Mouse (Mus musculus): ENCODE data around the gene Chmp2a. TPM values are rescaled to one million over a fixed set of nuclear protein-coding genes. Genes with fewer than 3 reads are reported as not detected.

The Chmp2a gene
- polyA plus RNA-seq, 1 experiment from 2014 or later: 148 TPM

DNA sequence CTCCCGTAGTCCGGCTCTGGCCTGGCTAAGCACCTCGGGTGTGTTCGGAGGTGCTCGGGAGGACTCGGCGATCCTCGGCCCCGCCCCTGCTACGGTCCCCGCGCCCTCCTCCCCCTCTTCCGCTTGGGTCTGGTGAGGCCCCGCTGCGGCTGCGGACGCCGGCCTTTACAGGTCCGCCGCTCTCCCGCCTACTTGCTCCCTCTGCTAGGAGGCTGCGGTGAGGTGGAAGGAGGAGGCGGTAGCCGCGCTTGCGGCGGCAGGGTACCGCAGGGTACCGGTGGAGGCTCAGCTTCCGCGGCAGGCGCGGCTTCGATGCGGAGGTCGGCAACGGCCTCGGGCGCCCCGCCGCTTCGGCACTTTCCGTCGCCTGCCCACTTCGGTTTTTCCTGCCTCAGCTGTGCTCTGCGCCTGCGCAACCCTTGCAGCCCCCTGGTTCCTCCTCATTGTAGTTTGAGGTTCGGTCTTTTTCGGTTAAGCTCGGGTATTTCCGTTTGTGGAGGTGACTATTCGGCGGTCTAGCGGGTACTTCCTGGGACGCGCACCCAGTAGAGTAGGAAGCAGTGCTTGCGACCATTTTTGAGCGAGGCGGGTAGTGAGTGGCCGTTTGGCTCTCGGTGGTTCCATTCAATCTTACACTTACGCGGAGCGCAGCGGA lies 3.4 kb upstream of the Chmp2a start, which contains the start of gene Ube2m:
Gene Ube2m (minus strand): TSS at position 375 of the 655 bp plus-strand sequence.
- Histone ChIP-seq H3K27me3 (ENCODE audit: control insufficient read depth, insufficient read depth, low read length) (peaks cover 9% of the 10 kb centered on the region), H3K4me1 (ENCODE audit: control insufficient read depth, insufficient read depth, low read length) (peaks cover 17% of the 10 kb centered on the region), H3K27ac (ENCODE audit: low read depth, low read length) (peak within 1 kb of the TSS; percentile 99), H3K4me2 (replicated peaks; ENCODE audit: low read depth, low read length) (peak within 1 kb of the TSS; percentile 85), H3K36me3 (ENCODE audit: control insufficient read depth, insufficient read depth, low read length) (peaks cover 21% of the 10 kb centered on the region), H3K4me3 (ENCODE audit: low read length) (peak within 1 kb of the TSS; percentile 82), H3K9ac (ENCODE audit: low read depth, low read length) (peak within 1 kb of the TSS; percentile 95), H3K9me3 (ENCODE audit: control insufficient read depth, low read length) (peaks cover 1% of the 10 kb centered on the region; the same call in 1 of the 2 replicates)
- WGBS: under 1% methylated on average over 53 of the region's 65 CpGs
- ATAC-seq (ENCODE audit: low FRiP score, low TSS enrichment): peak; percentile 93

DNA sequence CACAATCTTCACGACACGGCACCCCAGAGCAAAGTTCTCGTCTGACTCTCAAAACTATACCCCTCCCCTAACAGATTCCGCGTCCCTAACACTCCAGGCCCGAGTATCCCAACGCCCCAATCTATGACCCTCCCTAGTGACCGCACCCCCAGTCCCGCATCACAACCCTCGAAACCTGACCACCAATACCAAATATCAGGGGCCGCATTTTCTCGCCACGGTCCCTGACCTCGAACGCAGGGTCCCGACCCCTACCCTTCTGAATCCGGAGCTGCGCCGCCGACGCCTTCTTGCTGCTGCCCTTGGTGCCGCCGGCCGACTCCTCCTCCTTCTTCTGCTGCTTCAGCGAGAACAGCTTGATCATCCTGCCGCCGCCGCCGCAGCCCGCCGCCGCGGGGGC lies 2.8 kb upstream of the Chmp2a start:
- Histone ChIP-seq H3K27me3 (ENCODE audit: control insufficient read depth, insufficient read depth, low read length) (peaks cover 3% of the 10 kb centered on the region; the same call in 1 of the 2 replicates), H3K4me1 (ENCODE audit: control insufficient read depth, insufficient read depth, low read length) (peaks cover 17% of the 10 kb centered on the region), H3K9ac (ENCODE audit: low read depth, low read length) (peak overlapping the region; percentile 95), H3K27ac (ENCODE audit: low read depth, low read length) (peak overlapping the region; percentile 99), H3K4me3 (ENCODE audit: low read length) (peak overlapping the region; percentile 82), H3K36me3 (ENCODE audit: control insufficient read depth, insufficient read depth, low read length) (peaks cover 27% of the 10 kb centered on the region), H3K4me2 (replicated peaks; ENCODE audit: low read depth, low read length) (peak overlapping the region; percentile 85), H3K9me3 (ENCODE audit: control insufficient read depth, low read length) (no peaks in the 10 kb centered on the region)
- WGBS: under 1% methylated on average over 33 of the region's 33 CpGs
- ATAC-seq (ENCODE audit: low FRiP score, low TSS enrichment): peak; percentile 3; the same call in 1 of the 2 replicates

DNA sequence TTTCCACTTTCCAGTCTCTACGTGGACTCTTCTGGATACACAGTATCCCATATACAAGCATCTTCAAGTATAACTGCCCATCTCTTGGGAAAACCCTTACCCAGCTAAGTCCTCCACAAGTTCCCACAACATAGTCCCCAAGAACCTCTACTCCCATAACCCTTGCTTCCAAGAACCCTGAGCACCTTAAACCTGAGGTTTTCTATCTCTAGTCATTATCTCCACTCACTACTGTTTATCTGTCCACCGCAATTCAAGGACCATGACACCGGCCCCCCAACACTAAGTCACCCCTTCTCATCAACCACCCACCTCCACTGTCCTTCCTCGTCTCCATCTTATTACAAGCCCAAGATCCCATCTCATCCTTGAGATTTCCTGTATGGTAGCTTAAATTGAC lies 2.2 kb upstream of the Chmp2a start:
- H3K4me1 ChIP-seq (ENCODE audit: control insufficient read depth, insufficient read depth, low read length): peaks cover 17% of the 10 kb centered on the region
- H3K4me3 ChIP-seq (ENCODE audit: low read length): peak overlapping the region; percentile 82
- H3K27ac ChIP-seq (ENCODE audit: low read depth, low read length): peak overlapping the region; percentile 99; the same call in 1 of the 2 replicates
- H3K9ac ChIP-seq (ENCODE audit: low read depth, low read length): peak overlapping the region; percentile 95
- 42% methylated on average over 4 of the region's 4 CpGs for WGBS
- H3K27me3 ChIP-seq (ENCODE audit: control insufficient read depth, insufficient read depth, low read length): no peaks in the 10 kb centered on the region
- no peak for ATAC-seq (ENCODE audit: low FRiP score, low TSS enrichment)
- H3K36me3 ChIP-seq (ENCODE audit: control insufficient read depth, insufficient read depth, low read length): peaks cover 33% of the 10 kb centered on the region
- H3K9me3 ChIP-seq (ENCODE audit: control insufficient read depth, low read length): no peaks in the 10 kb centered on the region
- H3K4me2 ChIP-seq (replicated peaks; ENCODE audit: low read depth, low read length): peak overlapping the region; percentile 85

DNA sequence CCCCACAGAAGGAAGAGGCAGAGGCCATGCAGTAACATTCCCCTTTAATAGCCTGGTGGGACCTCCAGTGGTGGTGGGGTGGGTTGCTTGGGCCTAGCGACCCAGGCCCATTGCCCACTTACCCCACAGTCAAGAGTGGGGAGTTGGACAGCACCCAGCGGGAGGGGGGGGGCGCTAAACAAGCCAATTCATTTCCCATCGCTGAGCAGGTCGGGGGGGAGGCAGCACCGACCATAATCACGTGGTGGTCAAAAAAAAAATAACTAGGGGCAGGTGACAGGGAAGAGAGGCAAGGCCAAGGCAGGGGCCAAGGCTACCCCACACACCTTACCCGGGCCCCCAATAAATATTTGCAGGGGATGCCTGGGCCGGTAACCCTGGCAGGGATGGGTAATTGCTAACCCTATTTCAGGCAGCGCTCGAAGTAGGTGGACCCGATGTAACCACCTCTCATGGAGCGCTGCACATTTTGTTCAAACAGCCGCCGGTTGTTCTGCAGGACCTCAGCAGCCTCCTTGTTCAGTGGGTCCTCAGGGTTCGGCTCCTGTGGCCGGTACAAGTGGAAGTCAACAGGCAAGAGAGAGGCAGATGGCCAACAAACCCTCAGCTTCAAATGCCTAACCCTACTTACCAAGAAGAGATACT lies 726 bp upstream of the Chmp2a start:
- Histone ChIP-seq H3K4me1 (ENCODE audit: control insufficient read depth, insufficient read depth, low read length) (peaks cover 17% of the 10 kb centered on the region), H3K27ac (ENCODE audit: low read depth, low read length) (peak overlapping the region; percentile 93; the same call in 1 of the 2 replicates), H3K9me3 (ENCODE audit: control insufficient read depth, low read length) (no peaks in the 10 kb centered on the region), H3K36me3 (ENCODE audit: control insufficient read depth, insufficient read depth, low read length) (peaks cover 47% of the 10 kb centered on the region), H3K4me2 (replicated peaks; ENCODE audit: low read depth, low read length) (peak overlapping the region; percentile 81), H3K4me3 (ENCODE audit: low read length) (peak overlapping the region; percentile 55; the same call in 1 of the 2 replicates), H3K9ac (ENCODE audit: low read depth, low read length) (0 out of 2 replicates have a peak overlapping the region, but pooled peaks have one; percentile 76), H3K27me3 (ENCODE audit: control insufficient read depth, insufficient read depth, low read length) (no peaks in the 10 kb centered on the region)
- WGBS: 88% methylated on average over 17 of the region's 17 CpGs
- ATAC-seq (ENCODE audit: low FRiP score, low TSS enrichment): no peak; the same call in 1 of the 2 replicates

DNA sequence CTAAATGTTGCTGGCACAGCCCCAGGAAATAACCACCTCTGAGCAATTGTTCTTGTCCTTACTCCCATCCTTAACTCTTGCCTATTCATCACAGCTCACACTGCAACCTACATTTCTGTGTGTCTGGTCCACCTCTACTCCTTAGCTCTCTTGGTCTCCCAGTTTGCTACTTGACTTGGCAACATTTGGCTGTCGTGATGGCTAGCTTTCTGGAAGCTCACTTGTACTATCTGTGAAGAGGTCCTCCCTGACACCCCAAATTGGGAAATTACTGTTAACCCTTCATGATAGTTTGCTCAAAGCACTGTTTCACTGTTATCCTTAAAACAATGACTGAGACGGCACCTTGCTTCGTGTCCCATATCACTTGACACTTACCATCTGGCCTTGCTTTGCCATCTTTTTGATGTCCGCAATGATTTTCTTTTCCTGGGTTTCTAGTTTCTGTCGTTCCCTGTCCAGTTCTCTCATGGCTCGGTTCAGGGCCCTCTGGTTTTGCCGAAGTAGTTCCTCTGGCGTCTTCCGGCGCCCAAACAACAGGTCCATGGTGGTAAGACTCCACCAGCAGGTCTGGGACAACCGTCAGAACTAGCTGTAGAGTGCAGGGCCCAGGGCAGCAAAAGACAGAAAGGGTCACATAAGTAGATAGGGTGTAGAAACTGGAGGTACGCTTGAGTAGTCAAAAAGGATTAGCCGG lies 1.0 kb downstream of the Chmp2a start:
- Histone ChIP-seq H3K27ac (ENCODE audit: low read depth, low read length) (peak overlapping the region; percentile 93; the same call in 1 of the 2 replicates), H3K36me3 (ENCODE audit: control insufficient read depth, insufficient read depth, low read length) (peaks cover 65% of the 10 kb centered on the region), H3K27me3 (ENCODE audit: control insufficient read depth, insufficient read depth, low read length) (no peaks in the 10 kb centered on the region), H3K9me3 (ENCODE audit: control insufficient read depth, low read length) (no peaks in the 10 kb centered on the region), H3K4me2 (replicated peaks; ENCODE audit: low read depth, low read length) (peak overlapping the region; percentile 81), H3K4me1 (ENCODE audit: control insufficient read depth, insufficient read depth, low read length) (peaks cover 14% of the 10 kb centered on the region), H3K9ac (ENCODE audit: low read depth, low read length) (peak overlapping the region; percentile 76), H3K4me3 (ENCODE audit: low read length) (peak overlapping the region; percentile 55)
- WGBS: 37% methylated on average over 13 of the region's 13 CpGs
- ATAC-seq (ENCODE audit: low FRiP score, low TSS enrichment): no peak

DNA sequence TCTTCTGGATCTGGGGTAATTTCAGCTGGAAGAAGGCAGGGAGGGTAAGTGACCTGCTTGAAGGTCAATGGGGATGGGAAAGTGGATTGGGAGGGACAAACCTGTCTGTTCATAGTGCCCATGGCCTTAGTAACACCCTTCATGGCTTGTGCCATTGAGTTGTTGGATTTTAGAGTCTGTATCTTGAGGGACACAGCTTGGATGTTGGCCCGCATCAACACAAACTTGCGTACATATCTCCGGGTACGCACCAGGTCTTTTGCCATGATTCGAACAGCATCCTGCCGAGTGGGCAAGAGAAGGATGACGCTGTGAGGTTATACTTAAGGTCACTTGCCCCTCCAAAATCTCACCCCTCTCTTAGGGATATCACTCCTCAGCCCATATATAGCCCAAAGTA lies 2.1 kb downstream of the Chmp2a start:
- Histone ChIP-seq H3K4me1 (ENCODE audit: control insufficient read depth, insufficient read depth, low read length) (peaks cover 14% of the 10 kb centered on the region), H3K36me3 (ENCODE audit: control insufficient read depth, insufficient read depth, low read length) (peaks cover 75% of the 10 kb centered on the region), H3K9ac (ENCODE audit: low read depth, low read length) (no peak overlapping the region), H3K4me2 (replicated peaks; ENCODE audit: low read depth, low read length) (no peak overlapping the region), H3K27ac (ENCODE audit: low read depth, low read length) (no peak overlapping the region), H3K4me3 (ENCODE audit: low read length) (no peak overlapping the region), H3K27me3 (ENCODE audit: control insufficient read depth, insufficient read depth, low read length) (no peaks in the 10 kb centered on the region), H3K9me3 (ENCODE audit: control insufficient read depth, low read length) (no peaks in the 10 kb centered on the region)
- no peak for ATAC-seq (ENCODE audit: low FRiP score, low TSS enrichment)
- WGBS: 92% methylated on average over 7 of the region's 7 CpGs

DNA sequence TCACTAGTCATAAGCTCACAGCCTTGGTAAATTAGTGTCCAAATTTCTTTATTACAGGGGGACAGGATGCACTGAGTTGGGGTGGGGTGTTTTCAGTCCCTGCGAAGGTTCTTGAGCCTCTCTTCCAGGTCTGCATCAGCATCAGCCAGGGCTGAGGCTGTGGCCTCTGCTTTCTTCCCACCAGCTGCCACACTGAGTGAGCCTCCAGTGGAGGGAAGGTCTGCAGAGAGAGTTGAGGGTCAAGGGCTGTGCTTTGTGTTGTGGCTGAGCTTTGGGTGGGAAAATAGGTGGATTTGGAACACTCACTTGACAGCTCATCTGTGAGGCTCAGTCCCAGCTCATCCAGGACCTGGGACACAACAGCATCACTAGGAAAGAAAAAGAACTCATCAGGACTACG lies 2.6 kb downstream of the Chmp2a start:
- H3K36me3 ChIP-seq (ENCODE audit: control insufficient read depth, insufficient read depth, low read length): peaks cover 81% of the 10 kb centered on the region
- no peaks in the 10 kb centered on the region for H3K9me3 ChIP-seq (ENCODE audit: control insufficient read depth, low read length)
- no peaks in the 10 kb centered on the region for H3K27me3 ChIP-seq (ENCODE audit: control insufficient read depth, insufficient read depth, low read length)
- no peak overlapping the region for H3K4me2 ChIP-seq (replicated peaks; ENCODE audit: low read depth, low read length)
- 82% methylated on average over 2 of the region's 2 CpGs for WGBS
- peaks cover 15% of the 10 kb centered on the region for H3K4me1 ChIP-seq (ENCODE audit: control insufficient read depth, insufficient read depth, low read length)
- H3K4me3 ChIP-seq (ENCODE audit: low read length): no peak overlapping the region
- ATAC-seq (ENCODE audit: low FRiP score, low TSS enrichment): no peak
- no peak overlapping the region; the same call in 1 of the 2 replicates for H3K9ac ChIP-seq (ENCODE audit: low read depth, low read length)
- H3K27ac ChIP-seq (ENCODE audit: low read depth, low read length): no peak overlapping the region

DNA sequence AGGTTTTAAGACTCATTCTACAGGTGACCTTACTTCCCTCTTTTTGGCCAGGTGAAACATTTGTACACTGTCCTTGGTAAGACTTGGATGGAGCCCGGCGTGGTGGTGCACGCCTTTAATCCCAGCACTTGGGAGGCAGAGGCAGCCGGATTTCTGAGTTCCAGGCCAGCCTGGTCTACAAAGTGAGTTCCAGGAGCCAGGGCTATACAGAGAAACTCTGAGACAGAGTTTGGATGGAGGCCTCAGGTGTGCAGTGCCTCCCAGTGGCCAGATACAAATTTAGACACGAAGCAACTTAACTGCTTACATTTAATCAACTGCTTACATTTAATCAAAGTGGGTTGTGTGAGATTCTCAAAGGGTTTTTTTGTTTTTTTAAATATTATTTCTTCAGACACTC lies 3.5 kb downstream of the Chmp2a start:
- Histone ChIP-seq H3K27ac (ENCODE audit: low read depth, low read length) (no peak overlapping the region), H3K9ac (ENCODE audit: low read depth, low read length) (no peak overlapping the region), H3K36me3 (ENCODE audit: control insufficient read depth, insufficient read depth, low read length) (peaks cover 86% of the 10 kb centered on the region), H3K27me3 (ENCODE audit: control insufficient read depth, insufficient read depth, low read length) (no peaks in the 10 kb centered on the region), H3K4me3 (ENCODE audit: low read length) (no peak overlapping the region), H3K4me1 (ENCODE audit: control insufficient read depth, insufficient read depth, low read length) (peaks cover 18% of the 10 kb centered on the region), H3K9me3 (ENCODE audit: control insufficient read depth, low read length) (no peaks in the 10 kb centered on the region), H3K4me2 (replicated peaks; ENCODE audit: low read depth, low read length) (no peak overlapping the region)
- WGBS: 76% methylated on average over 5 of the region's 5 CpGs
- no peak for ATAC-seq (ENCODE audit: low FRiP score, low TSS enrichment)
